Mouse (Mus musculus): Measurements from ENCODE around the gene Castor2.

Gene Castor2

GRCm38 (mm10) chr5:134168033-134168432, 68.5 kb downstream of the Castor2 start:
- no peak for DNase-seq

GRCm38 (mm10) chr5:134169231-134169630, 69.7 kb downstream of the Castor2 start:
- no peak for DNase-seq

- no peak for DNase-seq
These were observed 70.7 kb downstream of the Castor2 start for GRCm38 (mm10) chr5:134170167-134170566.

- DNase-seq = peak; percentile 50
These were observed 73.7 kb downstream of the Castor2 start for GRCm38 (mm10) chr5:134173206-134173605.

GRCm38 (mm10) chr5:134175696-134176095, 76.2 kb downstream of the Castor2 start:
- DNase-seq = no peak

- DNase-seq = peak; percentile 92
These were observed 76.8 kb downstream of the Castor2 start, which contains the start of gene Rcc1l for GRCm38 (mm10) chr5:134176169-134176881. TSS of gene Rcc1l (minus strand) at chr5:134176774.

GRCm38 (mm10) chr5:134178536-134178935, 79.0 kb downstream of the Castor2 start:
- DNase-seq = no peak

GRCm38 (mm10) chr5:134179871-134180270, 80.4 kb downstream of the Castor2 start:
- peak; percentile 91 for DNase-seq

GRCm38 (mm10) chr5:134182172-134182571, 82.7 kb downstream of the Castor2 start:
- no peak for DNase-seq

- DNase-seq = peak; percentile 73
These were observed 83.2 kb downstream of the Castor2 start for GRCm38 (mm10) chr5:134182735-134183134.

GRCm38 (mm10) chr5:134183162-134183561, 83.7 kb downstream of the Castor2 start:
- DNase-seq = no peak

GRCm38 (mm10) chr5:134183880-134184808, 84.6 kb downstream of the Castor2 start, which contains the start of gene Gtf2ird2:
TSS of gene Gtf2ird2 (plus strand) at chr5:134184019.
- peak; percentile 99 for DNase-seq

- no peak for DNase-seq
These were observed 86.5 kb downstream of the Castor2 start for GRCm38 (mm10) chr5:134186059-134186458.

GRCm38 (mm10) chr5:134186961-134187731, 87.6 kb downstream of the Castor2 start:
- DNase-seq = peak; percentile 72

- no peak for DNase-seq
These were observed 89.1 kb downstream of the Castor2 start for GRCm38 (mm10) chr5:134188571-134188970.

GRCm38 (mm10) chr5:134193664-134194063, 94.2 kb downstream of the Castor2 start:
- DNase-seq = no peak
